Mouse (Mus musculus): ENCODE results near the gene Cuta.

DNA sequence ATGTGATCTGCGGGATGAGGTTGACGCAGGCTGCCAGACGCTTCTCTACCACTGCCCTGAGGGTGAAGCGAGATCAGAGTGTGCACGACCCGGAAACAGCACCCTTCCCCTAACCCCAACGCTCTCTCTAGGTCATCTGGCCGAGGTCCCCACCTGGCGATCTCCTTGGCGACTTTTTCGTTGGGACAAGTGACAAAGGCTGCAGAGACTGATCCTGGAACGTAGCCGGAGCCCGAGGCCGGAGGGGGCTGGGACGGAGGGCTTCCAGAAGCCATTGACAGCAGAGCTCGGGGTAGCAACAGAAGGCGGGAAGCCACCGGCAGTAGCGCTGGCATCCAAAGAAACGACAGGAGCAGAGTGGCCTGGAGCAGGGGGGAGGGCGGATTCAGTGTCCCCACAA lies 638 bp downstream of the Cuta start:
- TF ChIP-seq CTCF (IDR thresholded peaks at IDR 0.05; ENCODE audit: control insufficient read depth, insufficient read depth, insufficient read length) (no peak), CEBPB (IDR thresholded peaks at IDR 0.05; ENCODE audit: low read depth) (no peak)
